Mouse (Mus musculus) cerebellum, adult 18-20 months (tissue): ENCODE results near the gene Nsun2.
A peak's percentile ranks its signal among the peaks of the same experiment; 100 is the strongest.

Experiments
- DNase-seq, 2 experiments: peaks; one replicate each; pipeline ENCODE4 v3.0.0; 2021

Gene Nsun2

DNA sequence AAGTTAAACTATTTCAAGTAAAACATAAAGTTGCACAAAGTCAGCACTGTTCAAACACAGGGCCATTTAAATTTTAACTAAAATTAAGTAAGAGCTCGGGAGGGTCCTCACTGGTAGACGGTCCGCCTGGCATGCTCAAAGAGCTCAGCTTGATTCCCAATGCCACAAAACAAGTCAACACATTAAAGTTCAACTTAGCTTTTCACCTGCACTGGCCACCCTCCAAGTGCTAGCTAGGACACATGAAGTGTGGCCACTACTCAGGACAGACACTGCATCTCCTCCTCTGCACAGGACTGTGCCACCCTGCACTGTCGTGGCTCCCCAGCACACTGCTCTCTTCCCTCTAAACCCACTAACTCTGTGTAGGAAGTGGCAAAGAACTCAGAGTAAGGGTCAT, 7.7 kb upstream of the Nsun2 start:
- no peak for DNase-seq

DNA sequence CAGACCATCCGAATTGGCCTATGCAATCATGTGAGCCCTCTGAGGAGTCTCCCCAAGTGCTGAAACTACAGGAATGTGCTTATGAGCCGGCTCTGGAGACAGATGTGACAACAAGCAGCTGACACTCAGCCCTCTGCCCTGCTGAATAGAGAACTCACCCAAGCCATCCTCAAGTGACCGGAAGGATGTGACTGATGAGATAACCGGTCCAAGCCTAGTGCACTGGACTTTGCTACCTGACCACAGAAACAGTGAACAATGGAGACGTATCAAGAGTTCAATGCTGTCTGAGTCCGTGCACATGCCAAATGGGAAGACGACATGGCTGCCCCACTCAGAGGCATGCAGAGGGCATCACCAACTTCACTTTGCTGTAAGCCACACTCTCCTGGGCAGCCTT, 5.0 kb upstream of the Nsun2 start:
- no peak for DNase-seq

GRCm38 (mm10) chr13:69530156-69530555, 3.4 kb upstream of the Nsun2 start:
- DNase-seq: peak; percentile 64 to 75

DNA sequence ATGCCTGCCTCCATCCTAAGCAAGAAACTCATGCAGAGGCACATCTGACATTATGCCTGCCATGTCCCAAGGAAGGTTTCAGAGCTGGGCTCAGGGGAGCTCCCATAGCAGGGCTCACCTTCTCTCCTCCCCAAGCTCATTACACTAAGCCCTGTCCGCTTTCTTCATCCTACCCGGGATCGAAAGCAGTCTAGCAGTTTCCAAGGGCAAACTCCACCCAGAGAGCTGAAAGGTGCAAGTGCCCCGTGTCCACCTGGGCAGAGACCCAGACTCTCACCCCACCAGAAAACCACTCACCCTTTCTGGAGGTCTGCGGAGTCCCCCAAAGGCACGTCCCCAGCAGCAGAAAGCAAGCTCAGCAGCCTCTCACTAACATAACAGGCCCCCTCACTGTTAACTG, 2.6 kb upstream of the Nsun2 start:
- DNase-seq: peak in 1 of 2 experiments; percentile 33

- DNase-seq: peak in 1 of 2 experiments; percentile 40
Observed at GRCm38 (mm10) chr13:69531431-69531830, 2.1 kb upstream of the Nsun2 start.

GRCm38 (mm10) chr13:69532101-69532892, 1.2 kb upstream of the Nsun2 start:
- peak; percentile 48 to 57 for DNase-seq

GRCm38 (mm10) chr13:69532893-69533404, 597 bp upstream of the Nsun2 start:
- no peak for DNase-seq

GRCm38 (mm10) chr13:69534334-69534653, 748 bp downstream of the Nsun2 start, which contains the start of gene Tent4a:
Gene Tent4a (minus strand): TSS chr13:69534617.
- DNase-seq: no peak

GRCm38 (mm10) chr13:69534654-69535551, 1.4 kb downstream of the Nsun2 start:
- DNase-seq: peak; percentile 97 to 100

DNA sequence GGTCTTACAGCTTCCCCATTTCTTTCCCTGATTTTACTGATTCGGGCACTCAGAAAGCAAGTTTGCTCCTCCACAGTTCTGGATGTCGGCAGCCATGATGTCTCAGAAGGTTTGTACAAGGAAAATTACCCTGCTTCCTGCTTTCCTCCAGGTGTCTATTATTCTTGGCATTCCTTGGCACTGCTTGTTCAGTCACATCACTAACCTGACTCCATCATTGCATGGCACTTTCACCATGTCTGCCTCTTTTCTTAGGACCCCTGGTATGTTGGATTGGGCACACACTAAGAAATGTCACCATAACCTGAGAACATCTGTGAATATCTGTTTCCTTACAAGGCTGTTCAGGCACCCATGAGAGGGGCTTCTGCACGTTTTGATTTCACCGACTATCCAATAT, 2.5 kb downstream of the Nsun2 start:
- no peak for DNase-seq

- DNase-seq: no peak
Observed at GRCm38 (mm10) chr13:69537366-69537765, 3.8 kb downstream of the Nsun2 start.

DNA sequence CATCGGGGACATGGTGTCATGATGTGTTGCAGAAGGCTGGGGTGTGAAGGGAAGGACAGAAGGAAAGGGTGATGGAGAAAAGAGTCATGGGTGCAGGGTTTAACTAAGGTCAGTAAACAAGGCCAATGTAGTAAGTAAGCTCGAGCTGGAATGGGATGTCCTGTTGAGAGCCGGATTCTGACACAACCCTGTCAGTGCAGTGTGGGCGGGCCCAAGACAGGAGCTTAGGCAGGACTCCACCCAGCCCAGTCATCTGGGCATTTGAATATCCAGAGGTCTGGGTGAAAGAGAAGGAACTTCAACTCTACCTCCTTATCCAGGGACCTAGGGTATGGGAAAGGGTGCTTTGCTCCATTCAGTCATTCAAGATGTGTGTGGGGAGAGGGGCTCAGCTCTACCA, 4.8 kb downstream of the Nsun2 start:
- no peak for DNase-seq

DNA sequence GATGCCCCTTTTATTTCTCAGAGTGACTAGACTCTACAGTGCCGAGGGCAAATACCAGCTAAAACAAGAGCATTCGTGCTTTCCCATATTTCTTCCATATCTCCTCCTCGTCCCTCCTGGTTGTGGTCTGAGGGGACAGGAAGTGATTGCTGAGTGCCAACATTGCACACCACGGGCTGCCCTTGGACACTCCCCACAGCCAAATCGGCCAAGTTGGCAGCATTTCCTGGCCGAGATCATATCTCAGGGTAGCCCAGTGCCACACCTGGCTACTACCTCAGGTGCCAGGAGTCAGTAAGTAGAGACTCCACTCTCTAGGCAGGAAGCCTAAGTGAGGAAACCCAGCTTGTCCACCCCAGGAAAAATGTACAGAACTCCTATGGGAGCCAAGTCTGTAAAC, 7.7 kb downstream of the Nsun2 start:
- DNase-seq: no peak

- no peak for DNase-seq
Observed at GRCm38 (mm10) chr13:69541776-69542175, 8.2 kb downstream of the Nsun2 start.

GRCm38 (mm10) chr13:69542571-69543352, 9.2 kb downstream of the Nsun2 start:
- no peak for DNase-seq

DNA sequence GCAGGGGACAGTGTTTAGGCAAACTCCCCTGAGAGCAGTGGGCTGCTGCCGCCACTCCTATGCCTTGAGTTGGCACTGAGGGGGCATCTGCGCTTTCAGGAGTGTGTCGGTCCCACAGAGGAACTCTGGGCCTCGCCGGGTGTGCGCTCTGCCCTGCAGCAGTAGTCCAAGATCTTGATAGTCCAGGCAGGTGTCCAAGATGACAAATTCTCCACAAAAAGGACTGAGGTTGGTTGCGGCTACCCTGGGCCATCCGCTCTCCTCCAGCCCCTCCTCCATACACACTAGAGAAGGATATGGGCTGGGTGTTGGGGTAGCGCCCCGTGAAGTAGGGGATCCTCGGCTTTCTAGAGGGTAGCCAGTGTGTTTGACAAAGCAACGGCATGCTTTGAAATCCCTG, 10.0 kb downstream of the Nsun2 start:
- no peak for DNase-seq

- DNase-seq: no peak
Observed at GRCm38 (mm10) chr13:69545019-69545418, 11.5 kb downstream of the Nsun2 start.

- no peak for DNase-seq
Observed at GRCm38 (mm10) chr13:69547488-69548180, 14.1 kb downstream of the Nsun2 start.

- DNase-seq: no peak
Observed at GRCm38 (mm10) chr13:69549980-69550379, 16.4 kb downstream of the Nsun2 start.

DNA sequence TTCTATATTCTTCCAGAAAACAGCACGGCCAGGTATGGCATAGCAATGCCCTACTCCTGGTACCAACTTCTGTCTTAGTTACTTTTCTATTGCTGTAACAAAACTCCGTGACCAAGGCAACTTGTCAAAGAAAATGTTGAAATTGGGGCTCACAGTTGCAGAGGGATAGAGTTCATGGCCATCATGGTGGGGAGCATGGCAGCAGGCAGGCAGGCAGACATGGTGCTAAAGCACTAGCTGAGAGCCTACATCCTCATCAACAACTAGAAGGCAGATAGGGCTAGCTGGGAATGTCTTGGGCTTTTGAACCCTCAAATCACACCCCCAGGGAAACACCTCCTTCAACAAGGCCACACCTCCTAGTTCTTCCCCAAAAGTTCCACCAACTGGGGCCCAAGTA, 17.3 kb downstream of the Nsun2 start:
- DNase-seq: no peak

GRCm38 (mm10) chr13:69553024-69553423, 19.5 kb downstream of the Nsun2 start:
- peak in 1 of 2 experiments; percentile 48 for DNase-seq

DNA sequence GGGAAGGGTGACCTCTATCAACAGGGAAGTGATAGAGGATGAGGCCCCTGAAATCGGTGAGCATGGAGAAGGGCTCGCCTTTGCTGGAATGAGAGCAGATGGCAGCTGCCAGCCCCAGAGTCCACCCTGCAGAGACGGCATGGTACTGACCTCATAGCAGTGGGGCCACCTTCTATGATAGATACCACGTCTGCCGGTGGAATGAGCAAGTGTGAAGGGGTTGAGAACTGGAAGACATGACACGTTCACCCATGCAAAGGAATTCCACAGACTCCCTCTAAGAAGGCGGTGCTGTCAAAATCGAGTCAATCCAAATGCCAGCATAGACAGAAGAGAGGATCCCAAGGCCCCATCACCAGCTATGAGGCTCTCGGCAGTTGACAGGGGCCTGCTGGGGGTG, 20.7 kb downstream of the Nsun2 start:
- no peak for DNase-seq
